Mouse (Mus musculus): ENCODE results near the gene Nup153. TPM values are rescaled to one million over a fixed set of nuclear protein-coding genes. Genes with fewer than 3 reads are reported as not detected.

Gene Nup153
- 62.0 and 64.7 TPM in 2 replicates for polyA plus RNA-seq (2012; rRNA removed)

DNA sequence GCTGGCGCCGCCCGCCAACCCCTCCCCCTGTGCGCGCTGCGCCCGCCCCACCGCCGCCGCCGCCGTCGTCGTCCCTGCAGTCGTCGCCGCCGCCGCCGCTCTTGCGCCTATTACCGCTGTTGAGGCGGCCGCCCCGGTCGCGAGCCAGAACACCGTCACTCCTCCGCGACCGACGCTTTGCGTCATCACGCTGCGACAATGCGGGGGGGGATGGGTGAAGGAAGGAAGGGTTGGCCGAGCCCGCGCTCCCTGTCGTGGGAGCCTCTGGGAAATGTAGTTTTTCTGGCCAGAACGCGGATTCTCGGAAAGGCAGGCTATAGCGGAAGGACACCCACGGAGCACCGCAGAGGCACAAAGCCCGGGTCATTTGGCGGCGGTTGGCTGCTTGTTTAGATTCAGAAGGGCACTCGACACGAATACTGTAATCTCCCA lies at the start of gene Nup153:
TSS of gene Nup153 (minus strand) at position 104 of the 432 bp plus-strand sequence.

DNA sequence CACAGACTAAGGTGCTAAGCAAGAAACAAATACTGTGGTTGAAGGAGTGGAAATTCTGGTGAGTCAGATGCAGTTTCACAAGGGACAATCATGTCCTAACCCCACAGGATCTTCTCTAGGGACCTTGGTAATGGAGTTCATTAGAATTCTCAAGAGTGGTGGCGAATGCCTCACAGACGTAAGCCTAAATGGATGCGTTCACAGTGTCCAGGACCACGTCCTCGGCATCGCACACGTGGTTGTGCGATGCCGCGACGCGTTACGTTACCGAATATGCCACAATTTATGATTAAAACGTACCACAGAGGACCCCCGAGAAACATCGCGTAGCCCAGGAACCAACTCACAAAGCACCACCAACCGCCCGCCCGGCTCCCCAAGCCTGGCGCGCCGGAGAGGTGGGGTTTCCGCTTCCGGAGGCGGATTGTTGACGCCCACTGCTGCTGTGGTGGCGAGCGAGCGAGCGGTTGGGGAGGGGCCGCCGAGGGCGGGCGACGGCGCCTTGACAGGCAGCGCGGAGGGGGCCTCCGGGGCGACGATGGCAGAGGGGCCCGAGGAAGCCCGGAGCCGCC lies 58.6 kb downstream of the Nup153 start, which contains the start of gene Fam8a1:
TSS of gene Fam8a1 (plus strand) at position 475 of the 572 bp plus-strand sequence.

Other genes with a start within 250 kb of the Nup153 start
- gene Cap2, start 226.1 kb downstream of the Nup153 start, polyA plus RNA-seq (2012; rRNA removed) = 13.0 and 15.5 TPM in 2 replicates
- gene Fam8a1, start 58.4 kb downstream of the Nup153 start, polyA plus RNA-seq (2012; rRNA removed) = 55.6 and 59.5 TPM in 2 replicates
- gene Kif13a, start 201.9 kb upstream of the Nup153 start, polyA plus RNA-seq (2012; rRNA removed) = 19.7 and 23.0 TPM in 2 replicates